ENCODE assay signal across 8 mouse cellular contexts in the genomic region with DNA sequence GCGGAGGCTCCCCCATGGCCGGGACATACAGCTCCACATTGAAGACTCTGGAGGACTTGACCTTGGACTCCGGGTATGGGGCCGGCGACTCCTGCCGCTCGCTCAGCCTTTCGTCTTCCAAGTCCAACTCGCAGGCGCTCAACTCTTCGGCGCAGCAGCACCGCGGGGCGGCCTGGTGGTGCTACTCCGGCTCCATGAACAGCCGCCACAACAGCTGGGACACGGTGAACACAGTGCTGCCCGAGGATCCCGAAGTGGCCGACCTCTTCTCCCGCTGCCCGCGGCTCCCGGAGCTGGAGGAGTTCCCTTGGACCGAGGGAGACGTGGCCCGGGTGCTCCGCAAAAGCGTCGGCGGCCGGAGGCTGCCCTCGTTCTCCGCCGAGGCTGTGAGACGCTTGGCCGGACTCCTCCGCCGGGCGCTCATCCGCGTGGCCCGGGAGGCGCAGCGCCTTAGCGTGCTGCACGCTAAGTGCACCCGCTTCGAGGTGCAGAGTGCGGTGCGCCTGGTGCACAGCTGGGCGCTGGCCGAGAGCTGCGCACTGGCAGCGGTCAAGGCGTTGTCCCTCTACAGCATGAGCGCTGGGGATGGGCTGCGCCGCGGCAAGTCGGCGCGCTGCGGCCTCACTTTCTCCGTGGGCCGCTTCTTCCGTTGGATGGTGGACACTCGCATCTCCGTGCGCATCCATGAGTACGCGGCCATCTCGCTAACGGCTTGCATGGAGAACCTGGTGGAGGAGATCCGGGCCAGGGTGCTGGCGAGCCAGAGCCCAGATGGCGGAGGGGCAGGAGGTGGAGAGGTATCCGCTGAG. TPM values are rescaled to one million over a fixed set of nuclear protein-coding genes. Genes with fewer than 3 reads are reported as not detected.
DNase-seq lines count a peak whose midpoint lies in the region; ATAC-seq and TF ChIP-seq lines count a peak whose summit lies in the region.

No protein-coding gene starts in this region.

- peak; percentile 53 for ATAC-seq in embryonic facial prominence, embryonic 15.5 days (ENCODE audit: insufficient number of reproducible peaks, low FRiP score, low TSS enrichment, low read depth)
- ATAC-seq in heart, embryonic 13.5 days (ENCODE audit: extremely low read depth, insufficient number of reproducible peaks, low FRiP score, low TSS enrichment) = no peak
- peak; percentile 40 for ATAC-seq in kidney, embryonic 16.5 days (ENCODE audit: low FRiP score, low TSS enrichment)
- peak; percentile 14; the same call in 1 of the 2 replicates for ATAC-seq in liver, embryonic 14.5 days (ENCODE audit: insufficient read depth)
- peak; percentile 28 for ATAC-seq in neural tube, embryonic 11.5 days (ENCODE audit: insufficient read depth, low FRiP score, low TSS enrichment)

- no peaks in the 10 kb centered on the region for H3K36me3 ChIP-seq in embryonic facial prominence, embryonic 15.5 days
- H3K36me3 ChIP-seq in heart, embryonic 13.5 days = no peaks in the 10 kb centered on the region
- no peaks in the 10 kb centered on the region for H3K36me3 ChIP-seq in kidney, embryonic 16.5 days (ENCODE audit: insufficient read depth, low read length)
- no peaks in the 10 kb centered on the region for H3K36me3 ChIP-seq in liver, embryonic 14.5 days (replicated peaks; ENCODE audit: control insufficient read depth, insufficient read depth, low read depth)
- H3K36me3 ChIP-seq in neural tube, embryonic 11.5 days (ENCODE audit: control insufficient read depth, insufficient read depth, low read length) = no peaks in the 10 kb centered on the region
- no peaks in the 10 kb centered on the region for H3K36me3 ChIP-seq in testis, adult 2 months (ENCODE audit: control insufficient read depth, insufficient read depth, low read length)

- H3K27me3 ChIP-seq in embryonic facial prominence, embryonic 15.5 days = peaks cover 5% of the 10 kb centered on the region
- peaks cover 15% of the 10 kb centered on the region for H3K27me3 ChIP-seq in heart, embryonic 13.5 days (replicated peaks)
- no peaks in the 10 kb centered on the region for H3K27me3 ChIP-seq in kidney, embryonic 16.5 days (ENCODE audit: insufficient read depth, low read length)
- H3K27me3 ChIP-seq in liver, embryonic 14.5 days (ENCODE audit: control insufficient read depth, insufficient read depth, low read length) = peaks cover 46% of the 10 kb centered on the region
- peaks cover 6% of the 10 kb centered on the region for H3K27me3 ChIP-seq in neural tube, embryonic 11.5 days (ENCODE audit: control insufficient read depth, insufficient read depth, low read length)
- no peaks in the 10 kb centered on the region for H3K27me3 ChIP-seq in testis, adult 2 months (ENCODE audit: control insufficient read depth, insufficient read depth, low read length)

- H3K9me3 ChIP-seq in embryonic facial prominence, embryonic 15.5 days (replicated peaks) = no peaks in the 10 kb centered on the region
- H3K9me3 ChIP-seq in heart, embryonic 13.5 days = no peaks in the 10 kb centered on the region
- H3K9me3 ChIP-seq in kidney, embryonic 16.5 days (ENCODE audit: low read length) = no peaks in the 10 kb centered on the region
- no peaks in the 10 kb centered on the region for H3K9me3 ChIP-seq in liver, embryonic 14.5 days (ENCODE audit: control insufficient read depth, low read length)
- no peaks in the 10 kb centered on the region for H3K9me3 ChIP-seq in neural tube, embryonic 11.5 days (ENCODE audit: control insufficient read depth, low read length)

- peak; percentile 78 for DNase-seq in A20 (ENCODE audit: low read depth, low spot score)
- peak; percentile 62 for DNase-seq in adrenal gland, postnatal 25 days
- DNase-seq in liver, embryonic 14.5 days (ENCODE audit: low read depth in 3 of 3, low spot score in 3 of 3) = no peak
- DNase-seq in neural tube, embryonic 11.5 days (ENCODE audit: low spot score) = peak; percentile 72

- H3K4me1 ChIP-seq in embryonic facial prominence, embryonic 15.5 days = peaks cover 50% of the 10 kb centered on the region
- H3K4me1 ChIP-seq in heart, embryonic 13.5 days = peaks cover 53% of the 10 kb centered on the region
- peaks cover 32% of the 10 kb centered on the region for H3K4me1 ChIP-seq in kidney, embryonic 16.5 days (ENCODE audit: insufficient read depth, low read length)
- H3K4me1 ChIP-seq in liver, embryonic 14.5 days (replicated peaks; ENCODE audit: control insufficient read depth in 2 of 2, insufficient read depth in 2 of 2, low read length in 1 of 2) = peaks cover 5 to 7% of the 10 kb centered on the region in 2 experiments
- peaks cover 19% of the 10 kb centered on the region for H3K4me1 ChIP-seq in neural tube, embryonic 11.5 days (ENCODE audit: control insufficient read depth, insufficient read depth, low read length)
- H3K4me1 ChIP-seq in testis, adult 2 months (ENCODE audit: control insufficient read depth, insufficient read depth, low read length) = peaks cover 18% of the 10 kb centered on the region

- TF ChIP-seq POLR2A in testis, adult 2 months (IDR thresholded peaks at IDR 0.05; ENCODE audit: control insufficient read depth, low read depth, low read length) = no peak

- peak overlapping the region; percentile 96 for H3K4me2 ChIP-seq in embryonic facial prominence, embryonic 15.5 days (replicated peaks)
- peak overlapping the region; percentile 92 for H3K4me2 ChIP-seq in heart, embryonic 13.5 days
- H3K4me2 ChIP-seq in kidney, embryonic 16.5 days (replicated peaks; ENCODE audit: low read depth, low read length) = peak overlapping the region; percentile 91
- peak overlapping the region; percentile 61 for H3K4me2 ChIP-seq in liver, embryonic 14.5 days (ENCODE audit: low read depth)
- peak overlapping the region; percentile 92 for H3K4me2 ChIP-seq in neural tube, embryonic 11.5 days (ENCODE audit: low read depth)

- H3K9ac ChIP-seq in embryonic facial prominence, embryonic 15.5 days = peak overlapping the region; percentile 56
- peak overlapping the region; percentile 91 for H3K9ac ChIP-seq in heart, embryonic 13.5 days
- peak overlapping the region; percentile 71 for H3K9ac ChIP-seq in kidney, embryonic 16.5 days (replicated peaks; ENCODE audit: low read length)
- no peak overlapping the region; the same call in 1 of the 2 replicates for H3K9ac ChIP-seq in liver, embryonic 14.5 days (replicated peaks)
- peak overlapping the region; percentile 73 for H3K9ac ChIP-seq in neural tube, embryonic 11.5 days (ENCODE audit: low read length)

- under 1% methylated on average over 79 of the region's 79 CpGs for WGBS in embryonic facial prominence, embryonic 15.5 days
- under 1% methylated on average over 79 of the region's 79 CpGs for WGBS in heart, embryonic 13.5 days
- WGBS in kidney, embryonic 16.5 days = under 1% methylated on average over 79 of the region's 79 CpGs
- 3% methylated on average over 79 of the region's 79 CpGs for WGBS in liver, embryonic 14.5 days (ENCODE audit: insufficient replicate concordance)
- WGBS in neural tube, embryonic 11.5 days = under 1% methylated on average over 79 of the region's 79 CpGs

- TF ChIP-seq EP300 in liver, embryonic 14.5 days (IDR thresholded peaks at IDR 0.05; ENCODE audit: low read depth) = no peak

- H3K4me3 ChIP-seq in embryonic facial prominence, embryonic 15.5 days (replicated peaks) = peak overlapping the region; percentile 79
- H3K4me3 ChIP-seq in heart, embryonic 13.5 days = peak overlapping the region; percentile 78
- peak overlapping the region; percentile 55 for H3K4me3 ChIP-seq in kidney, embryonic 16.5 days (ENCODE audit: low read length)
- H3K4me3 ChIP-seq in liver, embryonic 14.5 days (ENCODE audit: insufficient read depth in 1 of 2, low read depth in 2 of 2, low read length in 2 of 2) = peak overlapping the region; percentile 49
- peak overlapping the region; percentile 72 for H3K4me3 ChIP-seq in neural tube, embryonic 11.5 days (ENCODE audit: low read depth, low read length)
- peak overlapping the region; percentile 67 for H3K4me3 ChIP-seq in testis, adult 2 months (ENCODE audit: control insufficient read depth, low read depth, low read length)

- peak overlapping the region; percentile 91 for H3K27ac ChIP-seq in embryonic facial prominence, embryonic 15.5 days (replicated peaks)
- peak overlapping the region; percentile 94 for H3K27ac ChIP-seq in heart, embryonic 13.5 days (replicated peaks)
- H3K27ac ChIP-seq in kidney, embryonic 16.5 days (ENCODE audit: low read length) = peak overlapping the region; percentile 86
- H3K27ac ChIP-seq in liver, embryonic 14.5 days = no peak overlapping the region
- peak overlapping the region; percentile 72 for H3K27ac ChIP-seq in neural tube, embryonic 11.5 days (ENCODE audit: low read depth, low read length)
- peak overlapping the region; percentile 19 for H3K27ac ChIP-seq in testis, adult 2 months (ENCODE audit: control insufficient read depth, insufficient read depth, low read depth, low read length)

- peak; percentile 23 for TF ChIP-seq CTCF in liver, embryonic 14.5 days (IDR thresholded peaks at IDR 0.05; ENCODE audit: low read depth)
- no peak for TF ChIP-seq CTCF in testis, adult 2 months (IDR thresholded peaks at IDR 0.05; ENCODE audit: control insufficient read depth, insufficient read depth, insufficient replicate concordance, low read depth, low read length)

RNA-seq across cellular contexts. Expression of a gene that starts 0.8 kb away (rescaled TPM):
- 20.6 and 38.4 TPM in 2 replicates for total RNA-seq in adrenal gland, postnatal 25 days (2021)
- polyA plus RNA-seq in embryonic facial prominence, embryonic 15.5 days (2015; fragmentation: Nextera tagmentation; extraction: Ambion mirVana) = 13.8 and 16.5 TPM in 2 replicates
- 17.4 and 18.4 TPM in 2 replicates for polyA plus RNA-seq in heart, embryonic 13.5 days (2015; fragmentation: Nextera tagmentation; extraction: Ambion mirVana)
- polyA plus RNA-seq in kidney, embryonic 16.5 days (2015; fragmentation: Nextera tagmentation; extraction: Ambion mirVana) = 7.8 and 9.3 TPM in 2 replicates
- 1.7 and 1.8 TPM in 2 replicates for polyA plus RNA-seq in liver, embryonic 14.5 days (2012; rRNA removed)
- polyA plus RNA-seq in liver, embryonic 14.5 days (2014; fragmentation: Nextera tagmentation; extraction: Ambion mirVana) = 1.2 and 1.7 TPM in 2 replicates
- polyA plus RNA-seq in neural tube, embryonic 11.5 days (2014; fragmentation: Nextera tagmentation; extraction: Ambion mirVana) = 14.4 and 15.6 TPM in 2 replicates
- 7.2 and 9.0 TPM in 2 replicates for polyA plus RNA-seq in testis, adult 2 months (2012; rRNA removed)

Comparison
In these comparisons a context has a peak if more than half of its experiments do, and no peak if none do; other contexts are left out.
1. DNase-seq: peak in A20 (single experiment), adrenal gland, postnatal 25 days (single experiment) and neural tube, embryonic 11.5 days (single experiment); none in liver, embryonic 14.5 days (0 of 3).
2. Peak in every context shown above with its lines, with median percentiles within 50 percentile points of each other: H3K4me2 ChIP-seq and H3K4me3 ChIP-seq.